Mouse (Mus musculus) midbrain, embryonic 15.5 days (tissue): ENCODE results near the gene Dcps. TPM values are rescaled to one million over a fixed set of nuclear protein-coding genes. Genes with fewer than 3 reads are reported as not detected.

Source experiments
- ATAC-seq: fragments of 200-750 bp; cut with Nextera tagmentation; replicated peaks from 2 replicates; pipeline ENCODE4 v1.8.0; 2017; ENCODE audit warnings: moderate TSS enrichment
- H3K27ac ChIP-seq: fragments of 300-500 bp; sonication (generic); 2 replicates; pipeline ENCODE4 v1.5.1; 2015; ENCODE audit warnings: mild to moderate bottlenecking, inconsistent platforms
- H3K27me3 ChIP-seq: fragments of 300-500 bp; sonication (generic); replicated peaks from 2 replicates; pipeline ENCODE4 v1.6.1; 2015; ENCODE audit warnings: inconsistent platforms
- H3K36me3 ChIP-seq: fragments of 300-500 bp; sonication (generic); replicated peaks from 2 replicates; pipeline ENCODE4 v1.6.1; 2015; ENCODE audit warnings: inconsistent platforms
- H3K4me1 ChIP-seq: fragments of 300-500 bp; sonication (generic); 2 replicates; pipeline ENCODE4 v1.6.1; 2015; ENCODE audit warnings: inconsistent platforms
- H3K4me2 ChIP-seq: fragments of 300-500 bp; sonication (generic); 2 replicates; pipeline ENCODE4 v1.6.1; 2015; ENCODE audit warnings: inconsistent platforms, mild to moderate bottlenecking, moderate library complexity
- H3K4me3 ChIP-seq: fragments of 300-500 bp; sonication (generic); 2 replicates; pipeline ENCODE4 v1.5.1; 2015; ENCODE audit warnings: mild to moderate bottlenecking, inconsistent platforms
- H3K9ac ChIP-seq: fragments of 300-500 bp; sonication (generic); 2 replicates; pipeline ENCODE4 v1.6.1; 2015; ENCODE audit warnings: mild to moderate bottlenecking, inconsistent platforms
- H3K9me3 ChIP-seq: fragments of 300-500 bp; sonication (generic); 2 replicates; pipeline ENCODE4 v1.6.1; 2016; ENCODE audit warnings: inconsistent platforms
- WGBS: fragments of 180-500 bp; shearing (Covaris S2); methylation state at CpG from one replicate; pipeline ENCODE4 v1.1.7; 2015; ENCODE audit warnings: mixed read lengths; 5-methylcytosine and 5-hydroxymethylcytosine counted together
- polyA plus RNA-seq: library from polyadenylated mRNA; unstranded; fragments of >200 nt; fragmentation: Nextera tagmentation; extraction: Ambion mirVana; gene quantifications from 2 replicates; pipeline ENCODE4 v1.2.1, GENCODE M21; 2015

The Dcps gene
- polyA plus RNA-seq, 1 experiment from 2014 or later, result 80.3 TPM

DNA sequence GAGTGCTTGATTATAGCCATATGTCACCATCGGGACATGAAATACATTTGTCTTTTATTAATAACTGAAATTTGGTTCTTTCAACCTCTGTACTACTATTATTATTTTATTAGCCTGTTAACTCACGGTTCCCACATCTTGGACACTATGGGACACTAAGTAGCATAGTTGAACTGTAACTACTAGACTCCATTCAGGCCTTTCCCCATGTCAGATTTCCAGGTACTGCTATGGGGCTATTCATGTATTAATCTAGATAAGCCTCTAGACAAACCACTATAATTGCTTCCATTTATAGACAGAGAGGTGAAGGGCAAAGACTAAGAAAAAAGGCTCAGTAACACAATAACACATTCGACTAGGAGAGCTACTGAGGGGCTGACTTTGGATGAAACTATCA is 82.5 kb downstream of the Dcps start:
- ATAC-seq, result no peak
- Histone ChIP-seq H3K9ac (no peak overlapping the region), H3K4me3 (no peak overlapping the region), H3K27me3 (no peaks in the 10 kb centered on the region), H3K36me3 (no peaks in the 10 kb centered on the region), H3K9me3 (no peaks in the 10 kb centered on the region), H3K4me2 (no peak overlapping the region), H3K27ac (no peak overlapping the region), H3K4me1 (no peaks in the 10 kb centered on the region)
- 86% methylated on average over 3 of the region's 3 CpGs for WGBS

DNA sequence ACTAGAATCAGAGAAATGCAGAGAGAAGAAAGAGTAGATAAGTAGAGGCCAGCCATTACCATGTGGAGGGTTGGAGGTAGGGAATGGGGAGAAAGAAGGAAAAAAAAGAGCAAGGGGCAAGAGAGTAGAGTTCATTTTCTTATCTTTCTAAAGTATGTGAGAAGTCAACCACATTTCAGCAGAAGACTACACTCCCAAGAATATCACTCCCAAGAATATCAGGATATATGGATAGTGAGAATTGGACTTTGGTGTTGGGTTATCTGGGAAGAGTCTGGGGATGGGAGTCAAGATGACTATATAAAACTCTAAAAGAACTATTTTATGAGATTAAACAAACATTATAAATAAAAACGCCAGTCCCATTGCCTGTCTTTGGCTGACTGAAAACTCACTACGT is 83.0 kb downstream of the Dcps start:
- no peak for ATAC-seq
- no peaks in the 10 kb centered on the region for H3K36me3 ChIP-seq
- H3K9ac ChIP-seq, result no peak overlapping the region
- no peaks in the 10 kb centered on the region for H3K4me1 ChIP-seq
- no peak overlapping the region for H3K4me2 ChIP-seq
- H3K27ac ChIP-seq, result no peak overlapping the region
- H3K27me3 ChIP-seq, result no peaks in the 10 kb centered on the region
- no peaks in the 10 kb centered on the region for H3K9me3 ChIP-seq
- H3K4me3 ChIP-seq, result no peak overlapping the region
- WGBS, result 95% methylated on average over 2 of the region's 2 CpGs

Other genes starting within 250 kb of the Dcps start
- gene St3gal4, start 56.8 kb downstream of the Dcps start, polyA plus RNA-seq, result 13.0 and 14.3 TPM in 2 replicates
- 65.3 and 65.8 TPM in 2 replicates for gene Srpr, start 24.1 kb upstream of the Dcps start, polyA plus RNA-seq
- 4.4 and 5.3 TPM in 2 replicates for gene Tirap, start 24.2 kb upstream of the Dcps start, polyA plus RNA-seq
- 49.6 and 51.8 TPM in 2 replicates for gene Foxred1, start 35.0 kb upstream of the Dcps start, polyA plus RNA-seq
- gene Fam118b, start 91.7 kb upstream of the Dcps start, polyA plus RNA-seq, result 64.5 and 66.3 TPM in 2 replicates
- 17.3 and 18.8 TPM in 2 replicates for gene Rpusd4, start 91.8 kb upstream of the Dcps start, polyA plus RNA-seq
- gene Cdon, start 245.1 kb upstream of the Dcps start, polyA plus RNA-seq, result 4.0 and 6.2 TPM in 2 replicates